9 mouse cellular contexts compared by ENCODE assay signal in the genomic region with DNA sequence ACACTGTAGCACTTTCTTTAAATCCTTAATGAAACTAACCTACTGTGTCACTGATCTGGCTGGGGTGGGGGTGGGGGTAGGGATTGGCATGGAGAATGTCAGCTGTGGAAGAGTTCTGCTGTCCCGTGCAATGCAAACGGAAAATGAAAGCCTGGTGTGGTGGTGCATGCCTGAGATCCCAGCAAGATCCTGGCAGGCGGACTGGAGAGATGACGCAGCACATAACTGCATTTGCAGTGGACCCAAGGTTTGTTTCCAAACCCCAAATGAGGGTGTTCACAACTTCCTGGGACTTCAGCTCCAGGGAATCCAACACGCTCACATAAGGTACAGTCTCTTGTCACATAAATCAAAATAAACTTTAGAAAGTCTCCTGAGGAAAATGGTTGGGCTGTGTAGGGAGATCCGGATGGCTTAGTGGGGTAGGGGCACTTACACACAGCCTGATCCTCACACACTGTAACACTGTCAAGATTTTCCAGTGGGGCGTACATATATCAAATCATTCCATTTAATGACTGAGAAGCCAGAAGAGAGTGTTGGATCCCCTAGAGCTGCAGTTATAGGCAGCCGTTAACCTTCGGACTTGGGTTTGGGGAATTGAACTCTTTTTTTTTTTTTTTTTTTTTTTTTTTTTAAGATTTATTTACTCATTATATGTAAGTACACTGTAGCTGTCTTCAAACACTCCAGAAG. TPM values are rescaled to one million over a fixed set of nuclear protein-coding genes. Genes with fewer than 3 reads are reported as not detected.
DNase-seq lines count a peak whose midpoint lies in the region; ATAC-seq and TF ChIP-seq lines count a peak whose summit lies in the region.
"Had no signal": no experiment of that assay in that cellular context is flagged by ENCODE, and none has a peak within 500 bp of the region (broad histone marks: within the 10 kb centered on the region; RNA-seq: fewer than 3 reads in every experiment).

No protein-coding gene starts in this region.

- TF ChIP-seq EP300 in liver, postnatal 0 days (IDR thresholded peaks at IDR 0.05; ENCODE audit: low read depth): no peak

- 68% methylated on average over 9 of the region's 9 CpGs for WGBS in liver, adult 2 months
- WGBS in liver, postnatal 0 days (ENCODE audit: insufficient replicate concordance): 71% methylated on average over 9 of the region's 9 CpGs
- WGBS in embryonic facial prominence, embryonic 14.5 days: 48% methylated on average over 9 of the region's 9 CpGs
- 43% methylated on average over 9 of the region's 9 CpGs for WGBS in intestine, embryonic 15.5 days
- 60% methylated on average over 9 of the region's 9 CpGs for WGBS in small intestine, adult 2 months

- TF ChIP-seq POLR2A in liver, adult 2 months (IDR thresholded peaks at IDR 0.05; ENCODE audit: extremely low read depth, insufficient read depth, low read length): no peak
- TF ChIP-seq POLR2A in small intestine, adult 2 months (IDR thresholded peaks at IDR 0.05; ENCODE audit: low read depth, low read length): no peak

- no peak for TF ChIP-seq CTCF in liver, adult 2 months (IDR thresholded peaks at IDR 0.05; ENCODE audit: low read depth, low read length)
- TF ChIP-seq CTCF in liver, postnatal 0 days (IDR thresholded peaks at IDR 0.05; ENCODE audit: low read depth): no peak
- no peak for TF ChIP-seq CTCF in small intestine, adult 2 months (IDR thresholded peaks at IDR 0.05; ENCODE audit: extremely low read depth, insufficient read length, insufficient replicate concordance, low read depth, low read length)

- peak; percentile 47 for DNase-seq in liver, adult 2 months (ENCODE audit: extremely low read depth, low read depth, low spot score)
- no peak for DNase-seq in liver, postnatal 0 days
- no peak for DNase-seq in embryonic facial prominence, embryonic 14.5 days (ENCODE audit: low spot score)
- DNase-seq in left cerebral cortex, adult 8-10 months (ENCODE audit: low spot score in 2 of 2): no peak
- no peak for DNase-seq in ovary, postnatal 14 days (ENCODE audit: low spot score)
- DNase-seq in cerebellum, adult 11-12 months: no peak
- DNase-seq: spleen, adult 18-20 months had no signal

- no peak overlapping the region for H3K27ac ChIP-seq in liver, adult 2 months (replicated peaks; ENCODE audit: insufficient read depth, low read depth, low read length)
- H3K27ac ChIP-seq in liver, postnatal 0 days (ENCODE audit: low read depth): no peak overlapping the region
- peak overlapping the region; percentile 55; the same call in 1 of the 2 replicates for H3K27ac ChIP-seq in embryonic facial prominence, embryonic 14.5 days (replicated peaks; ENCODE audit: low read depth, low read length)
- H3K27ac ChIP-seq in intestine, embryonic 15.5 days: peak overlapping the region; percentile 40
- H3K27ac ChIP-seq in small intestine, adult 2 months (ENCODE audit: insufficient read depth, low read depth, low read length): peak overlapping the region; percentile 55

- H3K79me2 ChIP-seq in liver, adult 2 months (ENCODE audit: control insufficient read depth, insufficient read depth, low read length): no peaks in the 10 kb centered on the region

- no peaks in the 10 kb centered on the region for H3K27me3 ChIP-seq in liver, adult 2 months (ENCODE audit: control insufficient read depth, insufficient read depth, low read length)
- H3K27me3 ChIP-seq in liver, postnatal 0 days (ENCODE audit: insufficient read depth, low read length): no peaks in the 10 kb centered on the region
- no peaks in the 10 kb centered on the region for H3K27me3 ChIP-seq in embryonic facial prominence, embryonic 14.5 days (replicated peaks; ENCODE audit: control insufficient read depth, insufficient read depth, low read length)
- no peaks in the 10 kb centered on the region for H3K27me3 ChIP-seq in intestine, embryonic 15.5 days (replicated peaks)
- no peaks in the 10 kb centered on the region for H3K27me3 ChIP-seq in small intestine, adult 2 months (ENCODE audit: control insufficient read depth, insufficient read depth, low read length)

- H3K4me2 ChIP-seq in liver, postnatal 0 days (ENCODE audit: low read depth, low read length): no peak overlapping the region
- no peak overlapping the region for H3K4me2 ChIP-seq in embryonic facial prominence, embryonic 14.5 days (ENCODE audit: low read depth, low read length)
- H3K4me2 ChIP-seq in intestine, embryonic 15.5 days (replicated peaks): peak overlapping the region; percentile 28

- no peaks in the 10 kb centered on the region for H3K9me3 ChIP-seq in liver, postnatal 0 days (ENCODE audit: low read length)
- 0 out of 2 replicates have a peak, but pooled peaks cover 3% of the 10 kb centered on the region for H3K9me3 ChIP-seq in embryonic facial prominence, embryonic 14.5 days (ENCODE audit: control insufficient read depth, low read length)
- no peaks in the 10 kb centered on the region for H3K9me3 ChIP-seq in intestine, embryonic 15.5 days

- 0 out of 2 replicates have a peak, but pooled peaks cover 2% of the 10 kb centered on the region for H3K4me1 ChIP-seq in liver, adult 2 months (ENCODE audit: control insufficient read depth, insufficient read depth, low read length)
- H3K4me1 ChIP-seq in liver, postnatal 0 days (ENCODE audit: insufficient read depth): peaks cover 14% of the 10 kb centered on the region
- H3K4me1 ChIP-seq in embryonic facial prominence, embryonic 14.5 days (ENCODE audit: control insufficient read depth, insufficient read depth, low read length): peaks cover 6% of the 10 kb centered on the region
- peaks cover 17% of the 10 kb centered on the region for H3K4me1 ChIP-seq in intestine, embryonic 15.5 days (replicated peaks)
- H3K4me1 ChIP-seq in small intestine, adult 2 months (ENCODE audit: control insufficient read depth, insufficient read depth, insufficient read length, low read length): no peaks in the 10 kb centered on the region; the same call in 1 of the 2 replicates

- no peak for ATAC-seq in liver, postnatal 0 days
- no peak for ATAC-seq in embryonic facial prominence, embryonic 14.5 days (ENCODE audit: low read depth)
- ATAC-seq in intestine, embryonic 15.5 days: no peak

- no peak overlapping the region for H3K4me3 ChIP-seq in liver, adult 2 months (ENCODE audit: insufficient read depth, low read depth, low read length)
- no peak overlapping the region for H3K4me3 ChIP-seq in liver, postnatal 0 days (ENCODE audit: low read depth, low read length)
- H3K4me3 ChIP-seq in embryonic facial prominence, embryonic 14.5 days (ENCODE audit: low read depth, low read length): no peak overlapping the region
- no peak overlapping the region for H3K4me3 ChIP-seq in intestine, embryonic 15.5 days (replicated peaks)
- no peak overlapping the region for H3K4me3 ChIP-seq in small intestine, adult 2 months (ENCODE audit: low read depth, low read length)

- no peak overlapping the region for H3K9ac ChIP-seq in liver, adult 2 months (ENCODE audit: low read depth, low read length)
- H3K9ac ChIP-seq in liver, postnatal 0 days (replicated peaks): no peak overlapping the region
- 0 out of 2 replicates have a peak overlapping the region, but pooled peaks have one; percentile 11 for H3K9ac ChIP-seq in embryonic facial prominence, embryonic 14.5 days (ENCODE audit: low read depth, low read length)
- H3K9ac ChIP-seq in intestine, embryonic 15.5 days: 0 out of 2 replicates have a peak overlapping the region, but pooled peaks have one; percentile 11

- H3K36me3 ChIP-seq in liver, adult 2 months (ENCODE audit: control insufficient read depth, insufficient read depth, low read length): no peaks in the 10 kb centered on the region
- H3K36me3 ChIP-seq in liver, postnatal 0 days (replicated peaks; ENCODE audit: insufficient read depth, low read length): no peaks in the 10 kb centered on the region
- H3K36me3 ChIP-seq in embryonic facial prominence, embryonic 14.5 days (ENCODE audit: control insufficient read depth, insufficient read depth, low read length): no peaks in the 10 kb centered on the region
- H3K36me3 ChIP-seq in intestine, embryonic 15.5 days: no peaks in the 10 kb centered on the region
- no peaks in the 10 kb centered on the region for H3K36me3 ChIP-seq in small intestine, adult 2 months (ENCODE audit: control insufficient read depth, insufficient read depth, low read length)

RNA-seq across cellular contexts. Expression of gene Tmem120b, which starts 7.4 kb away (rescaled TPM):
- total RNA-seq in liver, adult 2 months (2014; rRNA removed): 2.7 and 3.4 TPM in 2 replicates
- 2.0 and 3.8 TPM in 2 replicates for polyA plus RNA-seq in liver, adult 2 months (2012; rRNA removed)
- polyA plus RNA-seq in liver, postnatal 0 days (2015; fragmentation: Nextera tagmentation; extraction: Ambion mirVana): 12.0 and 12.8 TPM in 2 replicates
- polyA plus RNA-seq in embryonic facial prominence, embryonic 14.5 days (2014; fragmentation: Nextera tagmentation; extraction: Ambion mirVana): 16.8 and 17.6 TPM in 2 replicates
- 8.4 and 10.1 TPM in 2 replicates for polyA plus RNA-seq in intestine, embryonic 15.5 days (2015; fragmentation: Nextera tagmentation; extraction: Ambion mirVana)
- polyA plus RNA-seq in small intestine, adult 2 months (2012; rRNA removed): 1.6 and 3.3 TPM in 2 replicates
- total RNA-seq in left cerebral cortex, adult 8-10 months (2022): 10 to 100 TPM; 13.8 to 16.4 (median 16.0) TPM

RNA-seq across cellular contexts. Expression of gene Morn3, which starts 14.0 kb away (rescaled TPM):
- not detected in 2 replicates for total RNA-seq in liver, adult 2 months (2014; rRNA removed)
- polyA plus RNA-seq in liver, adult 2 months (2012; rRNA removed): not detected in 2 replicates
- polyA plus RNA-seq in liver, postnatal 0 days (2015; fragmentation: Nextera tagmentation; extraction: Ambion mirVana): not detected in 2 replicates
- 0.34 and 3.6 TPM in 2 replicates for polyA plus RNA-seq in embryonic facial prominence, embryonic 14.5 days (2014; fragmentation: Nextera tagmentation; extraction: Ambion mirVana)
- 0.45 TPM in 1 of 2 replicates, not detected in the other for polyA plus RNA-seq in intestine, embryonic 15.5 days (2015; fragmentation: Nextera tagmentation; extraction: Ambion mirVana)
- polyA plus RNA-seq in small intestine, adult 2 months (2012; rRNA removed): not detected in 2 replicates
- not detected for total RNA-seq in left cerebral cortex, adult 8-10 months (2022)

RNA-seq across cellular contexts. Expression of gene Orai1, which starts 46.0 kb away (rescaled TPM):
- total RNA-seq in liver, adult 2 months (2014; rRNA removed): 4.2 and 5.8 TPM in 2 replicates
- polyA plus RNA-seq in liver, adult 2 months (2012; rRNA removed): 39.3 and 43.1 TPM in 2 replicates
- 12.4 and 13.1 TPM in 2 replicates for polyA plus RNA-seq in liver, postnatal 0 days (2015; fragmentation: Nextera tagmentation; extraction: Ambion mirVana)
- polyA plus RNA-seq in embryonic facial prominence, embryonic 14.5 days (2014; fragmentation: Nextera tagmentation; extraction: Ambion mirVana): 19.5 and 20.8 TPM in 2 replicates
- polyA plus RNA-seq in intestine, embryonic 15.5 days (2015; fragmentation: Nextera tagmentation; extraction: Ambion mirVana): 18.9 and 19.3 TPM in 2 replicates
- 70.0 and 133 TPM in 2 replicates for polyA plus RNA-seq in small intestine, adult 2 months (2012; rRNA removed)
- 10 to 100 TPM in 2 of 4 experiments, 1 to 10 TPM in 2; 6.1 to 11.8 (median 9.2) TPM for total RNA-seq in left cerebral cortex, adult 8-10 months (2022)

Comparison
In these comparisons a context has a peak if more than half of its experiments do, and no peak if none do; other contexts are left out.
1. H3K27ac ChIP-seq: peak in embryonic facial prominence, embryonic 14.5 days (single experiment), intestine, embryonic 15.5 days (single experiment) and small intestine, adult 2 months (single experiment); none in liver, adult 2 months (single experiment) and liver, postnatal 0 days (single experiment).
2. H3K9ac ChIP-seq: peak in embryonic facial prominence, embryonic 14.5 days (single experiment) and intestine, embryonic 15.5 days (single experiment); none in liver, adult 2 months (single experiment) and liver, postnatal 0 days (single experiment).